18 mouse cellular contexts compared by ENCODE assay signal in the genomic region with DNA sequence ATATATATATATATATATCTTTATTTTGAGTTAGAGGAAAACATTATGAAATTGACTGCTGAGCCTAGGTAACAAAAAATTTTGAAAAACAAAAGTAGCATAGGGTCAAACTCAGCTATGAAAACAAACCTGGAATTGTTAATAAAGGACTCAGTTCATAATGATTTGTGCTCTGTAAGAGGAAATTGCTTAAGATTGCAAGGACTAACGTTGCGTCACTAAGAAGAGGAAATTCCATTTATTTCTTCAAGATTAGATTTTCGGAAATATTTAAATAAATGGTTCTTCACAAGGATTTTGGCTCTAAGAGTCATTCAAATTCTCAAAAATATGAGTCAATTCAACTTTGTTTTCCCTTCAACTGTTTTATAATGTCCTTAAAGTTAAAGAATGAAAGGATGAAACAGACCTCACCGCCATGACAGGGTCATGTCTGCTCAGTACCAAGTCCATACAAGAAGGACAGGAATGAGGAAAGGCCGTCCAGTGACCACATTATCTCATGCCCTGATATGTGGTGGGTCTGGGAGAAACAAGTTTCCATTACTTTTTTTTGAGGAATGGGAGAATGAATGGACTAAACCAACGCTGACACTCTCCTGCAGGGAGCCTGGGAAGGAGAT. TPM values are rescaled to one million over a fixed set of nuclear protein-coding genes. Genes with fewer than 3 reads are reported as not detected.
"Had no signal": no experiment of that assay in that cellular context is flagged by ENCODE, and none has a peak within 500 bp of the region (broad histone marks: within the 10 kb centered on the region; RNA-seq: fewer than 3 reads in every experiment).

No protein-coding gene starts in this region.

- H3K4me2 ChIP-seq: lung, embryonic 15.5 days; midbrain, embryonic 11.5 days; midbrain, embryonic 13.5 days; midbrain, embryonic 15.5 days; neural tube, embryonic 12.5 days; stomach, embryonic 15.5 days had no signal

- ATAC-seq: midbrain, embryonic 13.5 days; midbrain, embryonic 15.5 days had no signal

- H3K27ac ChIP-seq: lung, embryonic 15.5 days; macrophage; midbrain, embryonic 13.5 days; midbrain, embryonic 15.5 days; neural tube, embryonic 12.5 days; stomach, embryonic 15.5 days; stomach, postnatal 0 days had no signal

- H3K9ac ChIP-seq: lung, embryonic 15.5 days; midbrain, embryonic 13.5 days; midbrain, embryonic 15.5 days; neural tube, embryonic 12.5 days; stomach, embryonic 15.5 days had no signal

- DNase-seq: lung, adult 2 months; lung, postnatal 10 days; lung, postnatal 36 days; right cerebral cortex, postnatal 14 days; thymus, postnatal 14 days; thymus, postnatal 36 days had no signal

- H3K27me3 ChIP-seq: lung, embryonic 15.5 days; megakaryocyte, embryonic 14.5 days; midbrain, embryonic 13.5 days; midbrain, embryonic 15.5 days; neural tube, embryonic 12.5 days; stomach, embryonic 15.5 days had no signal

- H3K36me3 ChIP-seq: lung, embryonic 15.5 days; midbrain, embryonic 13.5 days; midbrain, embryonic 15.5 days; neural tube, embryonic 12.5 days; stomach, embryonic 15.5 days had no signal

- H3K9me3 ChIP-seq: lung, embryonic 15.5 days; megakaryocyte, embryonic 14.5 days; midbrain, embryonic 13.5 days; midbrain, embryonic 15.5 days; neural tube, embryonic 12.5 days; stomach, embryonic 15.5 days had no signal

- H3K4me3 ChIP-seq: lung, embryonic 15.5 days; megakaryocyte, embryonic 14.5 days; midbrain, embryonic 13.5 days; midbrain, embryonic 15.5 days; neural tube, embryonic 12.5 days; stomach, embryonic 15.5 days had no signal

- H3K4me1 ChIP-seq: lung, embryonic 15.5 days; midbrain, embryonic 15.5 days; neural tube, embryonic 12.5 days; stomach, embryonic 15.5 days had no signal

RNA-seq across cellular contexts. Expression of a gene that starts 14.1 kb away (rescaled TPM):
- total RNA-seq: megakaryocyte progenitor cell, adult 5-6 weeks; monocyte, adult 5-6 weeks; neutrophil, adult 5-6 weeks had no signal
- polyA plus RNA-seq: macrophage had no signal
